Mouse (Mus musculus) bone marrow macrophage, adult 2 months (primary cell): ENCODE results near the gene Rsu1.

Experiments used
- CTCF ChIP-seq: IDR thresholded peaks from 2 replicates; pipeline ENCODE4 v1.5.1; 2012; ENCODE audit warnings: low read depth, mild to moderate bottlenecking, low read length, moderate library complexity
- POLR2A ChIP-seq: IDR thresholded peaks from 2 replicates; pipeline ENCODE4 v1.6.1; 2012; ENCODE audit warnings: mild to moderate bottlenecking, low read depth, low read length, borderline replicate concordance

GRCm38 (mm10) chr2:13093570-13093969, 177.6 kb downstream of the Rsu1 start:
- TF ChIP-seq CTCF (no peak), POLR2A (no peak)
